Mouse (Mus musculus) lung, postnatal 0 days (tissue): ENCODE data around the gene Ece1.

Experiments used
- CTCF ChIP-seq: IDR thresholded peaks from 2 replicates; pipeline ENCODE4 v1.5.1; 2016; ENCODE audit warnings: antibody characterized with exemption, mild to moderate bottlenecking
- EP300 ChIP-seq: IDR thresholded peaks from 2 replicates; pipeline ENCODE4 v1.6.1; 2016; ENCODE audit warnings: antibody characterized with exemption, mild to moderate bottlenecking, control low read depth

DNA sequence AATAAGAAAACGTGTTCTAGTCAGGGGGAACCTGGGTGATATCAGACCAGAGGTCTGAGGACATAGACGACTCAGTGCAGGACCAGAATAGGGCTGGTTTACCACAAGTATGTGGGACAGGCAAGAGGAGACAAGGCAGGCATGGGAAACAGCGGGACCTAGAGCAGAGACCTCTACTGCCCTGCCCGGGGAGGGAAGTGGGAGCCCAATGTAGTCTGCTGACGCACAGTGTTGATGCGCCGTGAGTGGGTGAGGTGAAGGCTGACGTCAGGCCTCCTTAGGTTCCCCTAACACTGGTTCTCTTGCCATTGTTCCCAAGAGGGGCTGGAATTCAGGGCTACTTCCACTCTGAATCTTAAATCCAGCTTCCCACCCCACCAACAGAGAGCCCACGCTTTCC lies 2.7 kb downstream of the Ece1 start:
- TF ChIP-seq CTCF, result no peak
- TF ChIP-seq EP300, result no peak; the same call in 1 of the 2 replicates
